Mouse (Mus musculus) embryonic facial prominence, embryonic 11.5 days (tissue): ENCODE results near the gene Nkiras2. TPM values are rescaled to one million over a fixed set of nuclear protein-coding genes. Genes with fewer than 3 reads are reported as not detected.
A peak's percentile ranks its signal among the peaks of the same experiment; 100 is the strongest.
"Not testable (repeated sequence)": the region's sequence is repeated elsewhere in the genome, so short reads cannot be mapped to it uniquely, and the experiment has no call there.

Source experiments
- ATAC-seq: fragments of 200-750 bp; cut with Nextera tagmentation; replicated peaks from 2 replicates; pipeline ENCODE4 v1.8.0; 2017; ENCODE audit warnings: low read depth; ENCODE audit not compliant: insufficient number of reproducible peaks, low FRiP score, low TSS enrichment
- DNase-seq: peaks from one replicate; pipeline ENCODE4 v3.0.0-alpha.2; 2015; ENCODE audit warnings: low spot score
- H3K27ac ChIP-seq: fragments of 300-500 bp; sonication (generic); replicated peaks from 2 replicates; pipeline ENCODE4 v1.5.1; 2014; ENCODE audit warnings: mild to moderate bottlenecking, low read depth, low read length, control low read depth
- H3K27me3 ChIP-seq: fragments of 300-500 bp; sonication (generic); 2 replicates; pipeline ENCODE4 v1.6.1; 2014; ENCODE audit warnings: mild to moderate bottlenecking, low read length, moderate library complexity, mixed read lengths; ENCODE audit not compliant: control insufficient read depth, insufficient read depth
- H3K36me3 ChIP-seq: fragments of 300-500 bp; sonication (generic); replicated peaks from 2 replicates; pipeline ENCODE4 v1.6.1; 2014; ENCODE audit warnings: low read depth, mild to moderate bottlenecking, low read length, moderate library complexity, mixed read lengths; ENCODE audit not compliant: control insufficient read depth, insufficient read depth
- H3K4me1 ChIP-seq: fragments of 300-500 bp; sonication (generic); 2 replicates; pipeline ENCODE4 v1.6.1; 2014; ENCODE audit warnings: low read length, mixed read lengths; ENCODE audit not compliant: control insufficient read depth, insufficient read depth
- H3K4me2 ChIP-seq: fragments of 300-500 bp; sonication (generic); 2 replicates; pipeline ENCODE4 v1.6.1; 2014; ENCODE audit warnings: low read depth, mild to moderate bottlenecking, control low read depth, low read length, moderate library complexity
- H3K4me3 ChIP-seq: fragments of 300-500 bp; sonication (generic); 2 replicates; pipeline ENCODE4 v1.5.1; 2014; ENCODE audit warnings: low read depth, low read length, control low read depth
- H3K9ac ChIP-seq: fragments of 300-500 bp; sonication (generic); replicated peaks from 2 replicates; pipeline ENCODE4 v1.6.1; 2014; ENCODE audit warnings: mild to moderate bottlenecking, control low read depth, low read length
- H3K9me3 ChIP-seq: fragments of 300-500 bp; sonication (generic); replicated peaks from 2 replicates; pipeline ENCODE4 v1.6.1; 2016; ENCODE audit warnings: mild to moderate bottlenecking, low read length, inconsistent platforms, mixed read lengths; ENCODE audit not compliant: control insufficient read depth
- WGBS: fragments of 180-500 bp; shearing (Covaris S2); extraction: QIAGEN DNeasy Blood & Tissue Kit; methylation state at CpG from one replicate; pipeline ENCODE4 v1.1.7; 2014; 5-methylcytosine and 5-hydroxymethylcytosine counted together
- polyA plus RNA-seq: library from polyadenylated mRNA; unstranded; fragments of >200 nt; fragmentation: Nextera tagmentation; extraction: Ambion mirVana; gene quantifications from 2 replicates; pipeline ENCODE4 v1.2.1, GENCODE M21; 2014

Gene Nkiras2
- polyA plus RNA-seq, 1 experiment from 2014 or later: 79.5 TPM

DNA sequence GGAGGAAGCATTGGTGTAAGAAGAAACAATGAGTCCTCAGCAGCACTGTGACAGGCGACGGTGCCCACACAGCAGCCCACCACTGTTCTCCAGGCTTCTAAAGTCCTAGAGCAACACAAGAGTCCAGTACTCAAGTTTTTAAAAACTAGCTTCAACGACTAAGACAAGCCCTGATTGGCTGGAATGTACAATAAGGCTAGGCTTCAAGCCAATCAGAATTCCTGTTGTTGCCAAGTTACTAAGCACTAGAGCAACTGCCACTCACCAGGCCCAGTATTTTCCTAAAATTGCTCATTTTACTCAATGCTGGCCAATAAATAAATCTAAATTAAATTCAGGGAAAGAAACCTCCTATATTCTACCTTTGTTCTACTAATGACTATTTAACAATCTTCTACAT lies 5.8 kb upstream of the Nkiras2 start:
- DNase-seq (peak; percentile 43), ATAC-seq (no peak)
- no peak overlapping the region for H3K27ac ChIP-seq
- H3K27me3 ChIP-seq: no peaks in the 10 kb centered on the region
- no peaks in the 10 kb centered on the region for H3K36me3 ChIP-seq
- no peaks in the 10 kb centered on the region for H3K4me1 ChIP-seq
- no peak overlapping the region for H3K4me2 ChIP-seq
- no peak overlapping the region for H3K4me3 ChIP-seq
- no peaks in the 10 kb centered on the region for H3K9me3 ChIP-seq
- no peak overlapping the region for H3K9ac ChIP-seq
- WGBS: 93% methylated on average over 3 of the region's 3 CpGs

DNA sequence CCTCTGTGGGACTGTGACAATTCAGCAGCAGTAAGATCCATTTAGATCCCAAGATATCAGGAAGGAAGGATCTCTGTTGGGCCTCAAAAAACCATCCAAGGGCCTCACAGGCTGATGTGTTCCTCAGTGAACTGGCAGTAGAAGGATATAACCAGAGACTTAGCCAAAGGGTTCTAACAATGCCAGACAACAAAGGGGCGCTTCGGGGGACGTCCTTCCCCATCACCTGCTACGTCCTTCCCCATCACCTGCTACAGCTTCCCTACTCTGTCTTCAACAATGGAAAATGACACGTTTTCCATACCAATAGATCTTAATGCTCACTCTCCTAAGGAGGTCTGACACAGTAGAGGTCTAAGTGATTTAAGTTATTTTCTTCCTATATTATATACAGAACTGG lies 2.7 kb upstream of the Nkiras2 start:
- WGBS: 90% methylated on average over 5 of the region's 5 CpGs
- H3K4me2 ChIP-seq: no peak overlapping the region
- no peaks in the 10 kb centered on the region for H3K27me3 ChIP-seq
- DNase-seq: no peak
- no peak for ATAC-seq
- H3K27ac ChIP-seq: no peak overlapping the region
- no peak overlapping the region for H3K9ac ChIP-seq
- no peak overlapping the region for H3K4me3 ChIP-seq
- H3K9me3 ChIP-seq: no peaks in the 10 kb centered on the region
- H3K4me1 ChIP-seq: peaks cover 2% of the 10 kb centered on the region; the same call in 1 of the 2 replicates
- no peaks in the 10 kb centered on the region for H3K36me3 ChIP-seq

- H3K27ac ChIP-seq, ATAC-seq, H3K9me3 ChIP-seq, H3K4me2 ChIP-seq, H3K36me3 ChIP-seq, H3K27me3 ChIP-seq, DNase-seq, H3K4me1 ChIP-seq, H3K4me3 ChIP-seq, H3K9ac ChIP-seq: not testable (repeated sequence)
- 94% methylated on average over 7 of the region's 7 CpGs for WGBS
These were observed 2.2 kb upstream of the Nkiras2 start for GRCm38 (mm10) chr11:100616836-100617235.

DNA sequence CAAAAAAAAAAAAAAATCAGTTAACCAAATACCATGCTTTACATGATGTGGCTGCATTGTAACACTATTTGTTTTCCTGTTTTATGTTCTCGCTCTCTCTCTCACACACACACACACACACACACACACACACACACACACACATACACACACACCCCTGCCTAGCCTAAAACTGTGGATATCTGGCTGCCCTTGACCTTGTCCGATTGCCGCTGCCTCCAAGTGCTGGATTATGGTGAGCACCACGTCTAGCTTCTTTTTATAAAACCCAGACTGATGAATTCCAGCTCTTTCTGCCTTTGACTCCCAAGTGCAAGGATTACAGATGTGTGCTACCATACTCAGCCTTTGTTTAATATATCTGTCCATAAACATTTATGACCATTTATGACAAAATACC lies 1.6 kb upstream of the Nkiras2 start:
- Histone ChIP-seq H3K4me3 (no peak overlapping the region), H3K36me3 (no peaks in the 10 kb centered on the region), H3K4me2 (no peak overlapping the region), H3K9ac (no peak overlapping the region), H3K27me3 (no peaks in the 10 kb centered on the region), H3K4me1 (peaks cover 2% of the 10 kb centered on the region; the same call in 1 of the 2 replicates), H3K27ac (no peak overlapping the region), H3K9me3 (no peaks in the 10 kb centered on the region)
- ATAC-seq: no peak
- DNase-seq: no peak
- 91% methylated on average over 4 of the region's 4 CpGs for WGBS

GRCm38 (mm10) chr11:100619485-100619975 lies 486 bp downstream of the Nkiras2 start:
- ATAC-seq (peak; percentile 95), DNase-seq (peak; percentile 99)
- Histone ChIP-seq H3K36me3 (no peaks in the 10 kb centered on the region), H3K4me2 (peak overlapping the region; percentile 75), H3K9me3 (no peaks in the 10 kb centered on the region), H3K27me3 (no peaks in the 10 kb centered on the region), H3K4me3 (peak overlapping the region; percentile 72), H3K27ac (peak overlapping the region; percentile 77), H3K9ac (peak overlapping the region; percentile 74), H3K4me1 (peaks cover 2% of the 10 kb centered on the region; the same call in 1 of the 2 replicates)
- under 1% methylated on average over 40 of the region's 40 CpGs for WGBS

- WGBS: 4% methylated on average over 11 of the region's 11 CpGs
- H3K9me3 ChIP-seq: no peaks in the 10 kb centered on the region
- peak within 1 kb of the TSS; percentile 77 for H3K27ac ChIP-seq
- no peaks in the 10 kb centered on the region for H3K36me3 ChIP-seq
- H3K4me3 ChIP-seq: peak within 1 kb of the TSS; percentile 72
- H3K4me2 ChIP-seq: peak within 1 kb of the TSS; percentile 75
- ATAC-seq (no peak), DNase-seq (no peak)
- peak within 1 kb of the TSS; percentile 74 for H3K9ac ChIP-seq
- peaks cover 2% of the 10 kb centered on the region; the same call in 1 of the 2 replicates for H3K4me1 ChIP-seq
- no peaks in the 10 kb centered on the region for H3K27me3 ChIP-seq
These were observed 938 bp downstream of the Nkiras2 start, which contains the start of gene Dnajc7 for GRCm38 (mm10) chr11:100619982-100620381. Gene Dnajc7, minus strand, starts transcription at chr11:100620168.

- H3K9me3 ChIP-seq: no peaks in the 10 kb centered on the region
- WGBS: under 1% methylated on average over 24 of the region's 24 CpGs
- ATAC-seq (peak; percentile 46; the same call in 1 of the 2 replicates), DNase-seq (peak; percentile 96)
- peaks cover 7% of the 10 kb centered on the region for H3K36me3 ChIP-seq
- peak overlapping the region; percentile 60 for H3K4me3 ChIP-seq
- H3K4me2 ChIP-seq: peak overlapping the region; percentile 61
- H3K9ac ChIP-seq: peak overlapping the region; percentile 69
- no peak overlapping the region; the same call in 1 of the 2 replicates for H3K27ac ChIP-seq
- H3K27me3 ChIP-seq: no peaks in the 10 kb centered on the region
- H3K4me1 ChIP-seq: peaks cover 2% of the 10 kb centered on the region; the same call in 1 of the 2 replicates
These were observed 3.7 kb downstream of the Nkiras2 start for GRCm38 (mm10) chr11:100622714-100623113.

- H3K9me3 ChIP-seq: no peaks in the 10 kb centered on the region
- H3K4me3 ChIP-seq: no peak overlapping the region
- peaks cover 2% of the 10 kb centered on the region; the same call in 1 of the 2 replicates for H3K4me1 ChIP-seq
- H3K27ac ChIP-seq: no peak overlapping the region
- peaks cover 7% of the 10 kb centered on the region for H3K36me3 ChIP-seq
- ATAC-seq (no peak), DNase-seq (peak; percentile 18)
- H3K4me2 ChIP-seq: peak overlapping the region; percentile 61
- no peak overlapping the region for H3K9ac ChIP-seq
- no peaks in the 10 kb centered on the region for H3K27me3 ChIP-seq
- WGBS: 64% methylated on average over 5 of the region's 5 CpGs
These were observed 4.8 kb downstream of the Nkiras2 start for GRCm38 (mm10) chr11:100623867-100624266.
